Mouse (Mus musculus) c-Kit-positive CD71-positive TER-119-positive erythroid progenitor cells, embryonic 14.5 days (primary cell): ENCODE measurements around the gene Ccdc157.

Source experiments
- DNase-seq: peaks from one replicate; pipeline ENCODE4 v3.0.0-alpha.2; 2013; ENCODE audit warnings: low spot score

The Ccdc157 gene

DNA sequence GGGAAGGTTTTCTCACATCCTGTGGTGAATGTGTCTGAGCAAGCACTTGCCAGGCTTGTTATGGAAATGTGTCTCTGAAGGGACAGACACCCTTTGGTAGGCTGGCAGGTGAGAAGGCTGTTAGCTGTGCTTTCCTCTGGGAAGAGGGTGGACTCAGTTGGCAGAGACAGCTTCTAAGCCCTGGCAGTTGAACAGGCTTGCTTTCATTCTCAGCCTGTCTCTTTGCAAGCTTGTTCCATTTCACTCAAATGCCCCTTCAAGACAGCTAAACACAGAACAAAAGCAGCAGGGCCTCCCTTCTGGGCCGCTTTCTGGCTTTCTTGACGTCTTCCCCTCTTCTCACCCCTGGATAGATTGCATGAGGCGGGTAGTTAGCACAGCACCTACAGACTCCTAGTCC lies 60.6 kb downstream of the Ccdc157 start:
- no peak for DNase-seq

DNA sequence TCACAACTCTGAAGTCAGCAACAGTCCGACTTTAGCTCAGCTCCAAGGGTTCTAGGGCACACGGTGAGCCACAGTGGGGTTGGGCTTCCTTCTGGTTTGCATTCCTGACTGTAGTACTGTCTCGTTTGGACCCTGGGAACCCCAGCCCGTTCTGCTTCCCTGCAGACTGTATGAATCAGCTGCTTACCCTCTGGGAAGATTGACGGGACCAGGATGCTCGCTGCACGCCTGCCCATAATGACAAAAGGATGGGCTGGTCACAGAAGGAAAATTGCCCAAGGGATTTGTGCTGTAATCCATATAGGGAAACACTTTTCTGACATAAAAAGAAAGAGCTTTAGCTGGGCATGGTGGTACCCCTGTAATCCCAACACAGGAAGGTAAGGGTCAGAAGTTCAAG lies 61.3 kb downstream of the Ccdc157 start:
- DNase-seq: no peak

DNA sequence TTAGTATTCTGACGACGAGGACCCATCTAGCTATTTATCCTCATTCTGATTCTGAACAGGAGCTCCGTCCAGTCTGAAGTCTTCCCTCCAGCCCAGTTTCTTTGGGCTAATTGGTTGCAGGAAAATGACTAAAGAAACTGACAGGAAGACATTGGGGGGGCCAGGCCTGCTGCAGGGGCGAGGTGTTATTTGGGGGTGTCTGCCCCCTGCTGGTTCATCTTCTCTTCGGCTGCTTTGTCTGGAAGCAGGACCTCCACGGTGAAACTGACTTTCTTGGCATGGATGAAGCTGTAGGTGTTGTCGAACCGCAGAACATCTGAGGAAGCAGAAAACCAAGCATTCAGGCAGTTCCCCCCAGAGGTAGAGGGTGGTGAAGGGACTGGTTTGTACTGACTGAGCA lies 62.0 kb downstream of the Ccdc157 start:
- DNase-seq: no peak

DNA sequence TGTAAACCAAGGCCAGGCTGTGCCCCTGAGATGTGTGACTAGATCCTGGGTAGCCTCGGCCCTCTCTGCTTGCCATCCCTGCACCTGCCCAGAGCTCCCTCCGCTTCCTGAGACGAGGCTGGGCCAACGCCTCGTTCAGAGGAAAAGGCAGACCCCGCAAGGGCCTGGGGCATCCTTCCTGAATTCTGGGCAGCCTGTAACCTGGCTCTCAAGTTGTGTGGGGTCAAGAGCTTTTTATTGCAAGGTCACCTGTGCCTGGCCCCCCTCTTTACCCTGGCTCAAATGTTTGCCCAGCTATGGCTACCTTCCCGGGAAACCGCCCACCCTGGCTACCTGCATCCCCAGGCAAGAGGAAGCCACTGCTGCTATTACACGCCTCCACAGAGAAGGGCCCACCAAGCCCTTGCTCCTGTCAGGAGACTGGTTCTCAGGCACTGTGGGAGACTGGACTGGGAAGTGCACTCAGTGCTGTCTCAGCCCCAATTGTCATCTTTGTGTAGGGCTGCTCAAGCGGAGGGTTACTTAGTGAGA lies 62.9 kb downstream of the Ccdc157 start:
- DNase-seq: no peak

DNA sequence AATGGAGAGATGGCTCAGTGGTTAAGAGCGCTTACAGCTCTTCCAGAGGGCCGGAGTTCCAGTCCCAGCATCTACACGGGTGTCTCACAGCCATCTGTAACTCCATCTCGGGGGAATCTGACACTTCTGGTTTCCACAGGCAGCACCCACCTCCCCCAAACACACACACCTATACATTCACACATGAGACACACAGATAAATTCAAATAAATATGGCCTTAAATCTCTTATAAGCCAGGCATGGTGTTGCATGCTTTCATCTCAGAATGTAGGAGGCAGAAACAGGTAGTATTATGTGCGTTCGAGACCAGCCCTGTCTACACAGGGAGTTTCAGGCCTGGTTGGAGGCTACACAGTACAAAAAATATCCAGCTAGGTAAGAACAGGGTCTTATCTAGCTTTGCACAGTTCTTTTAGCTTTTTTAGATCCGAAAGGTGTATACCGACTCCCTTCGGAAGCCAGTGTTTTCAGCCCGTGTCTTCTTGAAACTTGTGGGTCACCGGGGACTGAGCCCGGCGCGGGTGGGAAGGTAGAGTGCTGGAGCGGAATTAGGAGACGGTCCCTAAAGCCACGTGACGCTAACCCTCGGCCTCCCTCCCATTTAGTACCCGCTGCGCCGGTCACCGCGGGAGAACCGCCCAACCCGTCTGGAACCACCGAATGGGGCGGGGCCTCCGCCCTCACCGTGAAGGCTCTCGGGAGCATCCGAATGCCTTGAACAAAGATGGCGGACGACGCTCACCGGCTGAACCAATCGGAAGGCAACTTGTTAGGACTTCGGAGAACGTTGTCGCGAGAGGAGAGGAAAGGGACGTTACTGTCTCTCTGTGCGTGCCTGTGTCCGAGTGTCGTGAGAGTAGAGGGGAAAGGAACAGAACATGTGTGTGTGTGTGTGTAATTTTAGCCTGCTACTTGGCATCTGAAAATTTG lies 63.8 kb downstream of the Ccdc157 start:
- peak; percentile 99 for DNase-seq

DNA sequence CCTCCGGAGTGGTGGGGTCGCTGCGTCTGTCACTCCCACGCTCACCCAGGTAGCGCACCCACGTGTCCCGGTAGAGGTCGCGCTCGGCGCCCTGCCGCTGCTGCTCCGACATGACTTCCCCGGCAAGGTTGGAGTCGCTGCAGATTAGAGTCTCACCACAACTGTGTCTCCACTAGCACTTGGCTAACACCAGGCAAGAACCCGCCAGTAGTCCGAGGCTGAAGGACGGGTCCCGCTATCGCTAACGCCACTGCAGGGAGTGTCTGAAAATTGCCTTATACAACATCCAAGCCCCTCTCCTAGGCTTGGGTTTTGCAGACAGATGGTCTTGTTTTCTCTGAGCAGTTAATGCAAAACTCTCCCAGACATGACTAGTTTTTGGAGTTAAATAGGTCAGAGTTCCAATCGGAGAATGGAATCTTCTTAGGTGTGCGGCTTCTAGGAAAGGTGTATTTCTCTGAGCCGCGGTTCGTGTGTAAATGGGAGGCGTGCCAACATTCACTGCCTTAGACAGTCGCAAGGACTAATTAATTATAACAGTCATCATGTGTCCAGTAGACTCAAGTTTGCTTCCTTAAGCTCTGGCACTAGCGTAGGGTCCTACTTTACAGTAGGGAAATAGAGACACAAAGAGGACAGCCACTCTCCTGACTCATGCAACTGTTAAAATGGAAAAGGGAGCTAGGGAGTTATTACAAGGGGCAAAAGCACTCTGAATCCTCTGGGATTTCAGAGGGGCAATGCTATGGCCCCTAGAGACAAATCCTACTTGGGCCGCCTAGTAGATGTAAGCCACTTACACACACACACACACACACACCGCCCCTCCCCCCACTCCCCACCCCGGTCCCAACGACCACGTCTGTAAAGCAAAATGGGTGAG lies 64.7 kb downstream of the Ccdc157 start, which contains the start of gene Mtfp1:
TSS of gene Mtfp1 (minus strand) at position 275 of the 883 bp plus-strand sequence.
- DNase-seq: peak; percentile 66

DNA sequence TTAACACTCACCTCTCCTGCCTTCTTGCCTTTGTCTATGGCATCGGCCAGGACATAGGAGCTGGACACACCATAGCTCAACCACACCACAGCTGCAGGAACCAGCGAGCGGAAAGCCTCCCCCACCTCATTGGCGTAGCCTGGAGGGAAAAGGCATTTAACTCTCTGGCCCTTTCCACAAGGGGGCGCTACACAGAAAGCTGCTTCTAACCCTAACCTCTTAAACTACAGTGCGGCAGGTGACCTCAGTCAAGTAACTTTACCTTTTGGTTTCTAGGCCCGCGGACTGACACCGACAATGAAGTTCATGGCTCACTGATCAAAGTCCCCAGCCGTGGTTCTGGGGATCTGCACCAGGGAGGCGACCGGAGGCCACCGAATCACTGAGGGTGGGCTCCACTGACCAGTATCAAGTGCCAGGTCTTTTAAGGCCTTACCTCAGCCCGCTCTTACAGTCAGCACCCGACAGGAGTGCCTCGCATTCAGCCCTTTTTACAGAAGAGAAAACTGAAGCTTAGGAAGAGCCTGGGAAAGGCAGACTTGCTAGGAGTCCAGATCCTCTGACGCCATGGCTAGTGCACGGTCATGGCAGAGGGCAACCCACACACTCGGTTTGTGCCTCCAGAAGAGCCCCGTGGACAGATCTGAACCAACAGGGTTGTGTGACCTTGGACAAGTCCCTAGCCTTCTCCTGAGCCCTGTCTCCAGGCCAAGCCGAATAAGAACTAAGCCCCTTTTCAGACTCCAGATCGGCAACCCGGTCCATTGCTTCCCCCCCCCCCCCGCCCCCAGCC lies 65.5 kb downstream of the Ccdc157 start:
- DNase-seq: peak; percentile 92

DNA sequence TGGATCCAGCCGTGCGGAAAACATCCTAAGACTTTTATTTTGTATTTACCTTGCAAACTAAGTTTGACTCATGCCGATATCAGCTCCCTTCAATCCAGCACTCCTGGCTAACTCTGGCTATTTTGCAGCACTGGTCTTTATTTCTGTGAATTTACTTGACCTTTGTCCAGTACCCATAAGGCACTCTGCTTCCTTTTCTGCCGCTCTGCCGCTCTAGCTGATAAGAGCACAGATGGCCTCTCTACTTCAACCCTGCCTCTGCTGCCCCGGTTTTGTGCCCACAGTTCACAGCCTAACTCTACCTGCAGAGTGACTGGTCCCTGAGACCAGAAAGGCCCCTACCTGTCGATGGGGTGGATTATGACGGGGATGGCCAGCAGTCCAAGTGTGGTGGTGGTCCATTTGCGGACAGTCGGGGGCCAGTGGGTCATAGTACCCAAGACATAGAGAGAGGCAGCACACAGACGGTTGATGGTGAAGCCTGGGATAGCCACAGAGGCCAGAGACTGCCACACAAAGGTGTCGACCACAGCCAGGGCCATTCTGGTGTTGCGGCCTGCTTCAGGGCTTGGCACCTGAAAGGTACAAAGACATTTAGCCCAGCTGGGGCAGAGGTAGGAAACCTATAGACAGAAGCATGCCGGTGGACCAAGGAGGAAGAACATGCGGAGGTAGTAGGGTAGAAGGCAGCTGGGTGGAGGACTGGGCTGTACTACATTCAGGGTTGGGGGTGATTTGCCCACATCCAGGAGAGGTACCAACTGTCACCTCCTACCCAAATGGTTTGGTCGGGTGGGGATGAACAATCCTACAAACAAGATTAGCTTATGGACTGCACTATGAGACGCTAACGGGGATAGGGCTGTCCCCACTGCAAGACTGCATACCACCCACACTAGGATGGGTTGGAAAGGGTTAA lies 66.4 kb downstream of the Ccdc157 start:
- no peak for DNase-seq
